Mouse (Mus musculus) kidney, adult 11 months (tissue): ENCODE measurements around the gene Zfp978.
"Not testable (repeated sequence)": the region's sequence is repeated elsewhere in the genome, so short reads cannot be mapped to it uniquely, and the experiment has no call there.

ENCODE experiments used
- DNase-seq: peaks from one replicate; pipeline ENCODE4 v3.0.0; 2022

Zfp978 gene

GRCm38 (mm10) chr4:147361003-147361402, at the start of gene Zfp978:
Zfp978 (plus strand) TSS chr4:147361303.
- not testable (repeated sequence) for DNase-seq

GRCm38 (mm10) chr4:147335036-147335690, 25.9 kb upstream of the Zfp978 start:
- not testable (repeated sequence) for DNase-seq

GRCm38 (mm10) chr4:147335691-147336367, 25.3 kb upstream of the Zfp978 start:
- peak; percentile 6 for DNase-seq

- peak; percentile 9 for DNase-seq
These were observed 24.5 kb upstream of the Zfp978 start for GRCm38 (mm10) chr4:147336368-147337195.

- DNase-seq: peak; percentile 1
These were observed 23.6 kb upstream of the Zfp978 start for GRCm38 (mm10) chr4:147337520-147337919.

GRCm38 (mm10) chr4:147338032-147338610, 23.0 kb upstream of the Zfp978 start:
- DNase-seq: peak; percentile 8

- peak; percentile 1 for DNase-seq
These were observed 22.4 kb upstream of the Zfp978 start for GRCm38 (mm10) chr4:147338706-147339105.

GRCm38 (mm10) chr4:147339601-147340219, 21.4 kb upstream of the Zfp978 start:
- peak; percentile 14 for DNase-seq

- DNase-seq: peak; percentile 1
These were observed 20.9 kb upstream of the Zfp978 start for GRCm38 (mm10) chr4:147340236-147340635.

GRCm38 (mm10) chr4:147340876-147341275, 20.2 kb upstream of the Zfp978 start:
- DNase-seq: peak; percentile 2

- peak; percentile 8 for DNase-seq
These were observed 17.8 kb upstream of the Zfp978 start for GRCm38 (mm10) chr4:147343042-147343908.

GRCm38 (mm10) chr4:147345061-147345554, 16.0 kb upstream of the Zfp978 start:
- peak; percentile 2 for DNase-seq

- not testable (repeated sequence) for DNase-seq
These were observed 14.6 kb upstream of the Zfp978 start for GRCm38 (mm10) chr4:147346361-147347035.

GRCm38 (mm10) chr4:147347300-147347699, 13.8 kb upstream of the Zfp978 start:
- DNase-seq: peak; percentile 2

GRCm38 (mm10) chr4:147347880-147348279, 13.2 kb upstream of the Zfp978 start:
- peak; percentile 2 for DNase-seq

GRCm38 (mm10) chr4:147348401-147348800, 12.7 kb upstream of the Zfp978 start:
- DNase-seq: peak; percentile 4

- DNase-seq: peak; percentile 3
These were observed 12.0 kb upstream of the Zfp978 start for GRCm38 (mm10) chr4:147348906-147349686.

- DNase-seq: peak; percentile 5
These were observed 11.3 kb upstream of the Zfp978 start for GRCm38 (mm10) chr4:147349687-147350415.

GRCm38 (mm10) chr4:147350541-147350940, 10.6 kb upstream of the Zfp978 start:
- peak; percentile 10 for DNase-seq
